Mouse (Mus musculus) midbrain, embryonic 11.5 days (tissue): Measurements from ENCODE around the gene Hoxa5. TPM values are rescaled to one million over a fixed set of nuclear protein-coding genes. Genes with fewer than 3 reads are reported as not detected.

Source experiments
- ATAC-seq: fragments of 200-750 bp; cut with Nextera tagmentation; 2 replicates; pipeline ENCODE4 v1.8.0; 2017; ENCODE audit warnings: moderate TSS enrichment, moderate library complexity; ENCODE audit not compliant: low FRiP score
- DNase-seq: peaks from one replicate; pipeline ENCODE4 v3.0.0; 2015; ENCODE audit warnings: low spot score; ENCODE audit errors: missing footprints
- H3K27ac ChIP-seq: fragments of 300-500 bp; sonication (generic); 2 replicates; pipeline ENCODE4 v1.5.1; 2014; ENCODE audit warnings: low read depth, low read length
- H3K27me3 ChIP-seq: fragments of 300-500 bp; sonication (generic); 2 replicates; pipeline ENCODE4 v1.6.1; 2014; ENCODE audit warnings: mild to moderate bottlenecking, low read length, moderate library complexity, mixed read lengths; ENCODE audit not compliant: control insufficient read depth, insufficient read depth
- H3K36me3 ChIP-seq: fragments of 300-500 bp; sonication (generic); 2 replicates; pipeline ENCODE4 v1.6.1; 2014; ENCODE audit warnings: mild to moderate bottlenecking, low read length, moderate library complexity, mixed read lengths; ENCODE audit not compliant: control insufficient read depth, insufficient read depth
- H3K4me1 ChIP-seq: fragments of 300-500 bp; sonication (generic); 2 replicates; pipeline ENCODE4 v1.6.1; 2014; ENCODE audit warnings: low read length; ENCODE audit not compliant: control insufficient read depth, insufficient read depth
- H3K4me2 ChIP-seq: fragments of 300-500 bp; sonication (generic); 2 replicates; pipeline ENCODE4 v1.6.1; 2014; ENCODE audit warnings: mild to moderate bottlenecking, moderate library complexity
- H3K4me3 ChIP-seq: fragments of 300-500 bp; sonication (generic); 2 replicates; pipeline ENCODE4 v1.5.1; 2014; ENCODE audit warnings: low read depth, low read length
- H3K9ac ChIP-seq: fragments of 300-500 bp; sonication (generic); 2 replicates; pipeline ENCODE4 v1.6.1; 2014; ENCODE audit warnings: low read length
- H3K9me3 ChIP-seq: fragments of 300-500 bp; sonication (generic); 2 replicates; pipeline ENCODE4 v1.6.1; 2016; ENCODE audit warnings: low read length; ENCODE audit not compliant: control insufficient read depth
- WGBS: fragments of 180-500 bp; shearing (Covaris S2); extraction: QIAGEN DNeasy Blood & Tissue Kit; methylation state at CpG from one replicate; pipeline ENCODE4 v1.1.7; 2014; 5-methylcytosine and 5-hydroxymethylcytosine counted together
- polyA plus RNA-seq: library from polyadenylated mRNA; unstranded; fragments of >200 nt; fragmentation: Nextera tagmentation; extraction: Ambion mirVana; gene quantifications from 2 replicates; pipeline ENCODE4 v1.2.1, GENCODE M21; 2014

The Hoxa5 gene
- polyA plus RNA-seq, 1 experiment from 2014 or later, result not detected

GRCm38 (mm10) chr6:52164051-52164625 lies 40.2 kb downstream of the Hoxa5 start:
- Histone ChIP-seq H3K4me3 (no peak overlapping the region), H3K27me3 (peaks cover 97% of the 10 kb centered on the region), H3K36me3 (no peaks in the 10 kb centered on the region), H3K27ac (no peak overlapping the region), H3K9me3 (no peaks in the 10 kb centered on the region), H3K4me2 (no peak overlapping the region), H3K4me1 (no peaks in the 10 kb centered on the region), H3K9ac (no peak overlapping the region)
- DNase-seq (peak; percentile 96), ATAC-seq (no peak)
- 0% methylated on average over 38 of the region's 39 CpGs for WGBS

GRCm38 (mm10) chr6:52163366-52164031 lies 40.9 kb downstream of the Hoxa5 start:
- Histone ChIP-seq H3K9me3 (no peaks in the 10 kb centered on the region), H3K4me3 (no peak overlapping the region), H3K27me3 (peaks cover 97% of the 10 kb centered on the region), H3K4me1 (peaks cover 5% of the 10 kb centered on the region; the same call in 1 of the 2 replicates), H3K9ac (no peak overlapping the region), H3K4me2 (no peak overlapping the region), H3K27ac (no peak overlapping the region), H3K36me3 (no peaks in the 10 kb centered on the region)
- DNase-seq (peak; percentile 97), ATAC-seq (no peak)
- under 1% methylated on average over 17 of the region's 17 CpGs for WGBS

DNA sequence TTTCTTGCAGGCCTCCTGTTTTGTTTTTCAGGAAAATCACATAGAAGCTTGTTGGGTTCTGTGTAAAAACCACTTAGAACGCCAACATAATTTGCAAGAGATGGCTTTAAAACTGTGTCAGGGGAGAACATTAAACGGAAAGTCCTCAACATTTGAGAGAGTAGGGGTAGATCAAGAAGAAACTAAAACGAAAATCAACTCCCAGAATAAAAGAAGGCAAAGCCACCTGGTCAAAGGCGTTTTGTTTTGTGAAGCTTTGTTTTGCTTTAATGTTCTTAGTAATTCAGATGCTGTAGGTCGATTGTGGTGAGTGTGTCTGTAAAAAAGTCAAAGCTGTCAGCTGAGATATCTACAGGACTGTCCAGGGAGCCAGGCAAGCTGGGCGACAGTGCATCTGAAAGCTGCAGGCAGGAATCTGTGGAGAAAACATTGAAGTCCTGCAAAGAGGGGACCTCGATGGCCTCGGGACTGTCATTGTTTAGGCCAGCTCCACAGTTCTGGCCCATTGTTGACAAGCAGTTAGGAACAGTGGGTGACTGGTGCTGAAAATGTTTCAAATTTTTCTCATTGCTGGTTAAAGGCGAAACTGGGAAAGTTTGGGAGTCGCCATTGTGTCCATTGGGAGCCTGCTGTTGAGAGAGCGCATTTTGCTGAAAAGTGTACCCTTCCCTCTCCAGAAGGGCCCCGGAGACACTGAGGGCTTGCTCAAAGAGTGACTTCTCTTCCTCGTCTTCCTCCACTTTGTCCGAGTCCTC lies 41.6 kb downstream of the Hoxa5 start:
- H3K4me2 ChIP-seq, result no peak overlapping the region
- H3K9me3 ChIP-seq, result no peaks in the 10 kb centered on the region
- H3K36me3 ChIP-seq, result no peaks in the 10 kb centered on the region
- DNase-seq (peak; percentile 97), ATAC-seq (no peak)
- H3K27me3 ChIP-seq, result peaks cover 97% of the 10 kb centered on the region
- WGBS, result under 1% methylated on average over 14 of the region's 14 CpGs
- H3K4me1 ChIP-seq, result peaks cover 8% of the 10 kb centered on the region; the same call in 1 of the 2 replicates
- no peak overlapping the region for H3K9ac ChIP-seq
- H3K27ac ChIP-seq, result no peak overlapping the region
- no peak overlapping the region for H3K4me3 ChIP-seq

- no peak overlapping the region for H3K4me2 ChIP-seq
- H3K4me1 ChIP-seq, result peaks cover 8% of the 10 kb centered on the region; the same call in 1 of the 2 replicates
- H3K9ac ChIP-seq, result no peak overlapping the region
- WGBS, result 0% methylated on average over 1 of the region's 1 CpGs
- H3K27ac ChIP-seq, result no peak overlapping the region
- no peaks in the 10 kb centered on the region for H3K9me3 ChIP-seq
- no peaks in the 10 kb centered on the region for H3K36me3 ChIP-seq
- ATAC-seq (no peak), DNase-seq (no peak)
- H3K27me3 ChIP-seq, result peaks cover 97% of the 10 kb centered on the region
- H3K4me3 ChIP-seq, result no peak overlapping the region
These were observed 42.4 kb downstream of the Hoxa5 start for GRCm38 (mm10) chr6:52162093-52162380.

DNA sequence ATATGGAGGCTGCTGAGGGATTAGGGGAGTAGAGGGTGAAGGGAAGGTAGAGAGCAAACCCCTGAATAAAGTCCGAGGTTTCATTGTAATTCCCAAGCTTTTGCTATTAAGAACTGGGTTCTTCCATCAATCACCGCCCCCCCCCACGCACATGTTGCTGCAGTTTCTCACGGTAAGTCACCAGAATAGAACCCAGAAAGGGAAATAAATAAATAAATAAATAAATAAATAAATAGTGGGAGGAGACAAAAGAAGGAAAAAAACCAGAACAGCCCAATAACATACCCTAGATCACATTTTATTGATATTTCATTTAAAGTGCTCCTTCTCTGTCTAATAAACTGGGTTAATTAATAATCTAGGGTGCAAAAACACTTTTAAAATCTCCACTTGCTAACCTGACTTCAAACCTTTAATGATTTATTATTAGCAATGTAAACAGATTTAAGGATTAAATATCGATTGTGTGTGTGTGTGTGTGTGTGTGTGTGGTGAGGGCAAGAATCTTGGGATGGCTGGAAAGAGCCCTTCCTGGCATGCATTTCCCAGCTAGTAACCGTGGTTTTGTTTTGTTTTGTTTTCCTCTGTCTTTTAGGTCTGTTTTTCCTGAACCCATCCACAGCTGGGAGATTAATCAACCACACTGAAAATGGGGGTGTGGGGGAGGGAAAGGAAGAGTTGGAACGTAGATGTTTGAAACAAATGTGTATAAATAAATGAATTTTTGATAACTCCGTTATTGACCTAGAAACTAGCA lies 42.9 kb downstream of the Hoxa5 start:
- Histone ChIP-seq H3K27ac (no peak overlapping the region), H3K9ac (no peak overlapping the region), H3K36me3 (no peaks in the 10 kb centered on the region), H3K4me3 (no peak overlapping the region), H3K4me2 (no peak overlapping the region), H3K9me3 (no peaks in the 10 kb centered on the region), H3K4me1 (peaks cover 8% of the 10 kb centered on the region; the same call in 1 of the 2 replicates), H3K27me3 (peaks cover 97% of the 10 kb centered on the region)
- DNase-seq, result peak; percentile 95
- no peak for ATAC-seq
- 2% methylated on average over 8 of the region's 8 CpGs for WGBS

- DNase-seq (peak; percentile 96), ATAC-seq (no peak)
- H3K4me1 ChIP-seq, result peaks cover 8% of the 10 kb centered on the region; the same call in 1 of the 2 replicates
- no peak overlapping the region for H3K4me2 ChIP-seq
- no peak overlapping the region for H3K9ac ChIP-seq
- H3K27ac ChIP-seq, result no peak overlapping the region
- H3K9me3 ChIP-seq, result no peaks in the 10 kb centered on the region
- peaks cover 97% of the 10 kb centered on the region for H3K27me3 ChIP-seq
- H3K4me3 ChIP-seq, result no peak overlapping the region
- no peaks in the 10 kb centered on the region for H3K36me3 ChIP-seq
- 1% methylated on average over 30 of the region's 30 CpGs for WGBS
These were observed 43.7 kb downstream of the Hoxa5 start for GRCm38 (mm10) chr6:52160511-52161335.

DNA sequence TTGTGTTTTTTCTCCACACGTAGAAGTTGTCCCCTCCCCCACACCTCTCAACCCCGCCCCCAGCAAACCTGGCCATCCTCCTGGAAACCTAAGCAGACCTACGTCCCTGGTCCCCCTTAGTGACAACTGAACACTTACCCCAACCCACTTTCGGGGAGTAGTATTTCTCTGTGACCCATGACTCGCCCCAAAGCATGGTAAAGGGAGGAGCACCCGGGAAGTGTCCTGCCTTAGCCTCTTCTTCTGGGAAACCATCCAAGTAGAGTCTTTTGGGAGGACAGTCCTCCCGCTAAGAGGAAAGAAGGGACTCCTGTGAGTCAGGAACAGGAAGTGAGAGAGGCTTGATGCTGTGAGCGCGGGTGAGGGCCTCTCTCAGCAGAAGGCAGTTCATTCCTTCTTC lies 44.4 kb downstream of the Hoxa5 start:
- no peak overlapping the region for H3K4me3 ChIP-seq

DNA sequence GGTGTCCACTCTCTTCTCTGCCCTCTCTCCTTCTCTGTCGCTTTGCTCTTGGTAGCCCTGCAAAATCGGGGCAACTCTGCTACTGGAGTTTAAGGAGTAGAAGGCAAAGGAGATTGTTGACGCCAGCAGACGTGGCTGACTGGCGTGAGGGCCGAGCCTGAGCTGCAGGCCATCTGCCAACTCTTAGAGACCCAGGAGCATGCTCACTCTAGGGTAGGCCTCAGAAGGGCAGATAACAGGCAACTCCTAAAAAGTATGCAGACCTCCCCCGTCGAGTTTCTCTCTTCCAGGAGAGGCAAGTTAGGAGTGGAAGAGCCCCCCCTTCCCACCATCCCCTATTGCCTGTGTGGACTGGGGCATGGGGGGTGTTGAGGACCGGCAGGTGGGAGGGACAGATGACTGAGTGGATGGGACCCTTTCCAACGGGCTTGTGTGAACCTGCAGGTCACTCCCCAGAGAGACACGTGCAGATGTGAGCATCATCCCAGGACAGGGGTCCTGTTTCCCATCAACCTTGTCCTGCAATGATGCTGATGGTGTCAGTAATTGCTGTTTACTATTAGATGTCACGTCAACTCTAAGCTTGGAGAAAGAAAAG lies 45.1 kb downstream of the Hoxa5 start:
- DNase-seq (peak; percentile 90), ATAC-seq (0 out of 2 replicates have a peak, but pooled peaks have one; percentile 30)
- Histone ChIP-seq H3K27me3 (peaks cover 97% of the 10 kb centered on the region), H3K9me3 (no peaks in the 10 kb centered on the region), H3K4me2 (peak overlapping the region; percentile 73), H3K4me3 (peak overlapping the region; percentile 38; the same call in 1 of the 2 replicates), H3K27ac (no peak overlapping the region), H3K36me3 (no peaks in the 10 kb centered on the region), H3K4me1 (peaks cover 8% of the 10 kb centered on the region; the same call in 1 of the 2 replicates), H3K9ac (no peak overlapping the region)
- WGBS, result 1% methylated on average over 12 of the region's 12 CpGs

More for the DNA sequence above, 44.4 kb downstream of the Hoxa5 start:
- Histone ChIP-seq H3K27me3 (peaks cover 97% of the 10 kb centered on the region), H3K4me1 (peaks cover 8% of the 10 kb centered on the region; the same call in 1 of the 2 replicates), H3K36me3 (no peaks in the 10 kb centered on the region), H3K9me3 (no peaks in the 10 kb centered on the region), H3K4me2 (no peak overlapping the region), H3K27ac (no peak overlapping the region), H3K9ac (no peak overlapping the region)
- 4% methylated on average over 9 of the region's 9 CpGs for WGBS
- DNase-seq, result peak; percentile 92
- no peak for ATAC-seq
